Mouse (Mus musculus) c-Kit-positive CD71-negative TER-119-negative erythroid progenitor cells, embryonic 14.5 days (primary cell): ENCODE data around the gene Abcc3.

Source experiments
- DNase-seq: peaks from one replicate; pipeline ENCODE4 v3.0.0-alpha.2; 2013; ENCODE audit warnings: low read depth

Abcc3 gene

DNA sequence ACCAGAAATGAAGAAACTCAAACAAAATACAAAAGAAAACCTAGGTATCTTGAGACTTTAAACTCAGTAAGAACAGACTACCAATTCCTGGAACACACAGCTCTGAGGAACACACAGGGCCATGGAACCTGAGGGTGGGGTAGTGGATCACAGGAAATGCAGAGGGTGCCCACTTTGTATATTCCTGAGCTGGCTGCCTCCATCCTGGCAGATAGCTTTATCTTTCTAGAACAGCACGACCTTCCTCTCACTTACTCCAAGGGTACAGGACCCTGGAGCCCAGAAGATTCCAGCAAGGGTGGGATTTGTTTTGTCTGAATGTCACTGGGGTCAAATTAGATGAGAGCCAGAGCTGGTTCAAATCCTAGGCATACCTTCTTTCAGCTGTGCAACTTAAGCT lies 42.5 kb downstream of the Abcc3 start:
- no peak for DNase-seq

DNA sequence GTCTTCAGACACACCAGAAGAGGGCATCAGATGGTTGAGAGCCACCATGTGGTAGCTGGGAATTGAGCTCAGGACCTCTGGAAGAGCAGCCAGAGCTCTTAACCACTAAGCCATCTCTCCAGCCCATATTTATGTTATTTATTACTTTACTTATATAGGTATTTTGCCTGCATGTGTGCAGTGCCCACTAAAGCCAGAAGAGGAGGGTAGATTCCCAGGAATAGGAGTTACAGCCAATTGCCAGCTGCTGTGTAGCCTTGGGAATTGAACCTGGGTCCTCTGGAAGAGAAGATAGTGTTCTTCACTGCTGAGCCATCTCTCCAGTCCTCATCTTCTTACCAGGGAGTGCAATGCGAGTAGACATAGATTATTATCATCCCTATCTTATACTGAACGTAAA lies 43.0 kb downstream of the Abcc3 start:
- no peak for DNase-seq

DNA sequence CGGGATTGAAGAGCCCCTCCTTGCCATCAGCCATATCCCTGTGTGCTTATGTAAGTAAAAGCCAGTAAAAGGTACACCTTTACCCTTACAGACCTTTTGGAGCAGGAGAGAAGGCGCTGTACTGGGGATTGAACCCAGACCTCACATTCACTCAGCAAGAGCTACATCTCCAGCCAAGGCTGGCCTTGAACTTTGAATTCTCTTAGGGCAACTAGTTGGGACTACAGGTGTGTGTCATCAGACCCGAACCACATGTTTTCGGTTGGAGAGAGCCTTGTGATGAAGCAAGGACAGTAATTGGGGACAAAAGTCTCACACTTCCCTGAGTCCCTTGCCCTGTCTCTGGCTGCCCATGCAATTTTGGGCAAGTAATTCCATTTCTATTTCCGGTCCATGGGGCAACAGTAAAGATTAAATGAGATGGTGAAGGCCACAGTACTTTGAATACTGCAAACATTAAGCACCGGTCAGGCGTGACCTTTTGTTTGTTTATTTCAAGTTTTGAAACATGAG lies 45.7 kb downstream of the Abcc3 start:
- DNase-seq = no peak

DNA sequence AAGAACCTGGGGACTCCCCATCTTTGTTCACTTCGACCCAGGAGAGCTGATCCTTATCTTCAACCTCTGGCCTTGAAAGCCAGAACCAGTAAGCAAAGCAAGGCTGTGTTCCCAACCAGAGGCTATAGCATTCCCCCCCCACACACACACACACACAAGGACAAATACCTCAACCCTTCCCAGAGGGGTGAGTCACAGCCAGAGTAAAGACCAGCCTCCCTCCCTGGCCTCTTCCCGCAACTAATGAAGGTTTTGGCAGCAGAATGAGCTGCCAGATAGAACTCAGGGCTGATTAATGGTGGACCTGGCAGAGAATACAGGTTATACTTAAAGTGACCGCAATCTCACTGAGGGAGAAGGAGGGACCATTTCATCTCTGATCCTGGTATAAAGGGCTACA lies 46.2 kb downstream of the Abcc3 start:
- no peak for DNase-seq

DNA sequence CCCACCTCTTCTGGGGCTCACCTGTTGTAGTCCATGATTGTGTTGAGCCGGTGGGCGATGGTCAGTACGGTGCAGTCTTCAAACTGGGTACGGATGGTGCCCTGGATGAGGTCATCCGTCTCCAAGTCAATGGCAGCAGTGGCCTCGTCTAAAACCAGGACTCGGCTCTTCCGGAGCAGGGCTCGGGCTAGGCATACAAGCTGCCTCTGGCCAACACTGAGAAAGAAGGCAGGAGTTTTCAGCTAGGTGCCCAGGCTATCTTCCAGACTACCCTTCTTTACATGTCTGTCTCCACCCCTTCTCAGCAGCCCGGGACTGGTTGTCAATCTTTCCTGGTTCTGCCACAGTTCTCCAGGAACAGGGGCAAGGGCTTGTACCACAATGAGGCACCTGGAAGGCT lies 46.9 kb downstream of the Abcc3 start:
- DNase-seq = no peak

DNA sequence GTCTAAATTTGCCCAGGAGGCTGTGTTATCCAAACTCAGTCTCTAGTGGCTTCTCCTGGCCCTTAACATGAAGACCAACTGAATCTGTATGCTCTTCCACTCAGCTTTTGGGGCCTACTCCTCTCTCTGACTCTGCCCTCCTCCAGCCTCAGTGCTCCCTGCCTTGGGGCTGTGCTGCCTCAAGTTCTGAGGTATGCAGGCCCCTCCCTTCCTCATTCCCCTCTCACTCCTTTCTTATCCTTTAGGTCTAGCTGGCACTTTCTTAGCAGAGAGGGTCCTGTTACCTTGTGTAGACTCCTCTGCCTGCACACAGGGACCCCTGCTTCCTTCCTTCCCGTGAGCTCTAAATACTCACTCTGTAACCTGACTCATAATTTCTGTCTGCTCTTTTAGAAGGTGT lies 48.3 kb downstream of the Abcc3 start:
- no peak for DNase-seq

DNA sequence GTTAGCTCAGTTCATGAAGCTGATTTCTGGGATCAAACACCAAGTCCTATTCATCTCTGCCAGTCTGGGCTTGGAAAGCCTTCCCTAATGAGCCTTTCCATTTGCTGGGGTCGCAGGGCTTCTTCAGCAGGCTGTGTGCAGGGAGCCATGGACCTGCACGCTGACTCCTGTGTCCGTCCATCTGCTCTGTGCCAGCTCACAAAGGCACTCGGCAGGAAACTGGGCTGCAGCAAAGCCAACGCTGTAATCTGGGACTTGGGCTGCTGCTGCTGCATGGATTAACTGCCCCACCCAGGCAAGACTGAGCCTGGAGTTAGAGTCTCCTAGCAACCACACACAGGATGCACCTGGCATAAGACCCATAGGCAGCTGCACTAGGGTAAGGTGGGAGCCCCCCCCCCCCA lies 48.8 kb downstream of the Abcc3 start:
- DNase-seq = no peak

DNA sequence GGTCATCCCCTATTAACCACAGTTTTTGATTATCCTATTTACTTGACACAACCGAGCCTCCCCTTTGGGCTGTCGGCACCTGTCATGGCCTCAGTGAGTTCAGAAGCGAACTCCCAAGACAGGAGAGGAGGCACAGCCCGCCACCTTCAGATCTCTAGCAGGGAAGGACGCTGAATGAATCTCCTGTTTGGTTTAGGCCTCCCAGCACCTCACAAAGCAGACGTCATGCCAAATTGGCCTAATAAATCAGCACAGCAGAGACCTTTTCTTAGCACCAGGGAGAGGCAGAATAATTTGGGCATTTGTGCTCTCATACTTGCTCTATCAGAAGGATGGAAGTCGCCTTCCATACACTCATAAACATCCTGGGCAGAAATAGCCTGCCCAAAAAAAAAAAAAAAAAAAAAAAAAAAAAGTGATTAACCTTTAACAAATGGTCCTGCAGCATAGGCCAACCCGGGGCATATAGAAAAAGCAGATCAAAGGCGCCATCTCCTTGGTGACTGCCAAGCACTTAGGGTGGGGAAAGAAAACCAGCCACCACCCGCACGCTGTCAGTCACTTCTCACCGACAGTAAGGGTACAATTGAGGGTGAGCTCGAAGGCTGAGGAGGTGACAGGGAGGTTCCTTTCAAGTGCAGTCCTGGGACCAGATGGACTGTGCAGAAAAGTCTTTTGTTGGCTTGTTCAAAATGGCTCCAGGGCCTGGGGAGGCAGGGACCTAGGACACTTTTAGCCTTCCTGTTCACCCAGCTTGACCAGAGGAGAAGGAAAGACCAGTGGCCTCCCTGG lies 50.5 kb downstream of the Abcc3 start:
- no peak for DNase-seq

DNA sequence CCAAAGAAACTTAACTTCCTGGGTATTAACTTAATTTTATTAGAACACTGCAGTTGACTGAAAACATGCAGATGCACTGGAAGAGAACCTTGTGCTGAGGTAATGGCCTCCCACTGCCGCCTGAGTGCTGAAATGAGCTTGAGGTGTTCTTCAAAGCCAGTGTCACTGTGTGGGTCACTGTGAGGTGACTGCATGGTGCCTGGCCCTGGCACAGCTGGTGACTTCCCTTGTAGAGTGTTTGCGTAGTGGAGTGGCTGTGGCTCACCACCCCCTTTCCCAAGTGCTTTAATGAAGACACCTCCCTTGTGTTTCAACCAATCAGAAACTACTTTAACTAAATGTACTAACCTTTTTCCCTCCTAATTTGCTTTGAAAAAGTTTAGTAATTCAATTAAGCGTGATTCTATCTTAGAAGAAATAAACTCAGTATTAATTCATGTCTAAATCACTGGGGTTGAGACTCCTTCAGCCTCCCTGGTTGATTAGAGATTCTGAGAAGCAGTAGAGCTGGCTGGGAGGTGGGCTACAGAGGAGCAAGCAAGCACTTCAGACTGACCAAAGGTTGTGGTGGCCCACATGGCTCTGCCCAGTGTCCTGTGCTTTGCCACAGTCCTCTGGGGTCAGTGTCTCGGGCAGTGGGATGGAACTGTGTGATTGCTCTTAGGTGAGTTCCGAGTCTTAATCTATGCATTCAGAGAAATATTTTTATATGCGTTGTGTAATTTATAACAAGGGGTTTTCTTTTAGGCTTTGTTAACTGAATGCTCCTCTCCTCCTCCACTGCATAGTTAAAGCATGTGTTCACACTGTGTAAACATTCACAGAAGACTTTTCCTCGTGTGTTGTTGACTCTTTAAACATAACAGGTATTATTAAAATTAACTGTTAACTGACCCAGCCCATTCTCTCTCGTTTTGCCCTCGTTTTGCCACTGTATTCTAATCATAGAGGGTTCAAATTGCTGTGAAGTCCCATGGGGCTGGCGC lies 51.6 kb downstream of the Abcc3 start:
- DNase-seq = no peak

DNA sequence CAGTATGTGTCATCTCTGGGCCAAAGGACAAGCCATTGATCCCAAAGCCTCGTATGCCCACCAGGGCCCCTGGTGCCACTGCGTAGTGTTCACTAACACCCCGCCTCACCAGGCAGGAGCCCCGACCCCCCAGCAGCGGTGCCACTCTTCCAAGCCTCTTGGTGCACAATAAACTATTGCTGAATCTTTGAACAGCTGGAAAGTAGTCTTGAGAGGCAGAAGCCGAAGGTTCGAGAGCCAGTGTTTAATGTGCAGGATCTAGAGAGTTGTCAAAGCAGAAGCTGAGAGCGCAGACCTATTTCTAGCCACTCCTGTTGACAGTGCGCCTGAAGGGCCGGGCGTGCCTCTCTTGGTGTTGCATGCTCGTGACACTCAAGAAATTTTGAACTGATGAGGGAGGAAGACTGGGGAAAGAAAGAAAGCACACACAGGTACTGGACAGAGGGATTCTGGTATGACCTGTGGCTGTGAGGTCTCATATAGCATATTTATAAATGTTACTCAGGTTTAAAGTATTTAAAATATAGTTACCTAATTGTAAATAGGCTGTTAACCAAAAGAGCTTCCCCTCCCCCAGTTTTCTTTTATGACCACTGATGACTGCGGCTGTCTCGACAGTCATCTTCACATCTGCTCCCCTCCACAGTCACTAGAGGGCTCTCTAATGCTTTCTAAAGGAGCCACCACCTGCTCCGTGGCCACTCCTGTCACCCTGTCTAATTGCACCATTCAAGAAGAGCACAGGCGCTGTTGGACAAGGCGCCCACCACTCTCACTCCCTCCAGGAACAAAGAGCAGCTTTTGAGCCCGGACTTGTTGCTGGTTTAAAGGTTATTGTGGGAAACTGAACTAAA lies 52.8 kb downstream of the Abcc3 start:
- no peak for DNase-seq

DNA sequence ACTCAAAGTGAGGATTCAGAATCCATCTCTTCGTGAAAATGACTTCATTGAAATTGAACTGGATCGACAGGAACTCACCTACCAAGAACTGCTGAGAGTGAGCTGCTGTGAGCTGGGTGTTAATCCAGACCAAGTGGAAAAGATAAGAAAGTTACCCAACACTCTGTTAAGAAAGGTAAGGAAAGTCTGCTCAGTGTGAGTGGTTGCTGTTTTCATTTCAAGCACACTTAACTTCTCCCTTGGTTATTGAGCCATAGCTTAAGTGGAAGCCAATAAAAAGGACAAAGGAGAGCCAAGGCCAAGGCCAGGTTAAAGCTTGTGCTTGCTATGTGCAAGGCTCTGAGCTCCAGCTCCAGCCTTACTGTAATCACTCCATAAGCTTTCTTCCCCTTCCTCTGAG lies 54.5 kb downstream of the Abcc3 start:
- DNase-seq = no peak

DNA sequence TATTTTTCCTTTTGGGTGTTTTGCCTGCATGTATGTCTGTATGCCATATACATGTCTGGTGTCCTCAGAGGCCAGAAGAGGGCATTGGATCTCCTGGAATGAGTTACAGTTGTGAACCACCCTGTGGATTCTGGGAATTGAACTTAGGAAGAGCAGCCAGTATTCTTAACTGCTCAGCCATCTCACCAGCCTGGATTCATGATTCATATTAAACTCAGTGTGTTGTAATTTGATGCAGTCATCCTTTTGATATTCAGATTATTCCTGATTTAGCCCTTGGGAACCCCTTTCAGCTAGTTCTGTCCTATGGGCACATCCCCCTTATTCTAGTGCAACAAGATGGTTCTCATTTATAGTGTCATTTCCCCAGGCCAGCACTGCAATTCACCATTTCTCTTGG lies 56.2 kb downstream of the Abcc3 start:
- DNase-seq = no peak

DNA sequence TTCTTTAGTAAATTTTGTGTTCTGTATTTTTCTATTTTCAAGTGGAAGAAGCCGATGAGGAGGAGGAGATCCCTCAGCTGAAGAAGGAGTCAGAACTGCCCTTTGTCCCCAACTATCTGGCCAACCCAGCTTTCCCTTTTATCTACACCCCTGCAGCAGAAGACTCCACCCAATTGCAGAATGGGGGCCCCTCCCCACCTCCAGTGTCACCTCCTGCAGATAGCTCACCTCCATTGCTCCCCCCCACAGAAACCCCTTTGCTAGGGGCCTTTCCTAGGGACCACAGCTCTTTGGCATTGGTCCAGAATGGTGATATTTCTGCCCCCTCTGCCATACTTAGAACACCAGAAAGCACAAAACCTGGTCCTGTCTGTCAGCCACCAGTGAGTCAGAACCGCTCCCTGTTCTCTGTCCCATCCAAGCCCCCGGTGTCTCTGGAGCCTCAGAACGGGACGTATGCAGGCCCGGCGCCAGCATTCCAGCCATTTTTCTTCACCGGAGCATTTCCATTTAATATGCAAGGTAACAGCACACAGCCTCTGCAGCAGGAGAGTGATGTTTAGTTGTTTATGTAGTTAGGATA lies 58.3 kb downstream of the Abcc3 start:
- no peak for DNase-seq

DNA sequence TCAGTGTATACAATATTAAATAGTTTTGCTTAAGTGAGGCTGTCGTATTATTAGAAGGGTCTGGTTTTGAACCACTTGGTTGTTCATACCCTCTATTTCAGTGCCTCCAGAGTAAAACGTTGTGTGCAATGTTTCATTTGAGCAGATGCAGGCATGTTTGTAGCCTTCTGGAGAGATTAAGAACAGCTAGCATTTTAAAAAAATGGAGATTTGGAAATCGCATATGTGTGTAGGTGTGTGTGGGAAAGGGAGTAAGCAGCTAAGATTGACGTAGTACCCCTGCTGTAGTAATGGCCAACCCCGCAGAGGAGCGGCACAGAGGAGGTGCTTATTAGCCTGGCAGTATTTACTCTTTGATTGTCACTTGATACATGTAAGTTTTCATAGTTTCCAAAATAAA lies 60.1 kb downstream of the Abcc3 start:
- no peak for DNase-seq

DNA sequence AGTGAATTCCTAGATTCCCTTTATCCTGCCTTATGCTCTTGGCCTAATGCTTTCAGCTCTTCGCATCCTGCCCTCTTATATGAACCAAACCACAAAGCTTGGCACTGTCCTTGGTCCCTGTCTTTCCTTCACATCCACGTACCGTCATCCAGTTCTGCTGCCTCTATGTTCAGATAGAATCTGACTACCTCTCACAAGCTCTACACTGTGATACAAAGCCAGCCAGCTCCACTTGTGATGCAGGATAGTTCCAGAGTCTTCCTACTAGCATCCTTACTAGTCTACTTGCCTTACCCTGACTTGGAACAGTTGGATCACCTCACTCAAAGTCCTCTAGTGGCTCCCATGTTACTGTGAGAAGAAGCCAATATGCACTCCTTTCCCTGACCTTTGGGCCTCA lies 62.6 kb downstream of the Abcc3 start:
- no peak for DNase-seq

DNA sequence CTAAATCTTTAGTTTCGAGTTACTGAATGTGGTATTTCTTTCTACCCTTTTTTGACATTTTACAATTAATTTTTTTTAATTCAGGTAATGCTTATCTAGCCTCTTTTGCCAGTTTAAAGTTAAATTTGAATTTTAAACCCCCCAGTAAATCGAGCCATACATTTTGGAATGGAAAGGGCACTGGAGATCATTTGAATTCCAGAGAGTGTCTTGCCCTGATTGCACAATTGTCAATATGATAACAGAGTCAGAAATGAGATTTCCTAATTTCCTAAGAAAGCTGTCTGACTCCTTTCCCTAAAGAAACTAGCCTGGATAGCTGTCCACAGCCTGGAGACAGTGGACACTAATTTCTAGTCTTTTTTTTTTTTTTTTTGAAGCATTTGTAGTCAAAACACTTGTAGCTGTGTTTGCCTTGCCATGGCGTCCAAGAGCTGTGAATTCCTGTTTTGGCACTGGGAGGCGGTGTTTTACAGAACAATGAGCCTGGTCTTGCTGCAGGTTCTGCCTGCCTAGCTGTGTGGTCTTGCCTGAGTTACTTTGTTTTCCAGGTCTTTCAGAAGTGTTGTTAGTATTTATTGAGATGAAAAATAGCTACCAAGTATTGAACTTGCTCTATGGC lies 63.4 kb downstream of the Abcc3 start:
- no peak for DNase-seq

DNA sequence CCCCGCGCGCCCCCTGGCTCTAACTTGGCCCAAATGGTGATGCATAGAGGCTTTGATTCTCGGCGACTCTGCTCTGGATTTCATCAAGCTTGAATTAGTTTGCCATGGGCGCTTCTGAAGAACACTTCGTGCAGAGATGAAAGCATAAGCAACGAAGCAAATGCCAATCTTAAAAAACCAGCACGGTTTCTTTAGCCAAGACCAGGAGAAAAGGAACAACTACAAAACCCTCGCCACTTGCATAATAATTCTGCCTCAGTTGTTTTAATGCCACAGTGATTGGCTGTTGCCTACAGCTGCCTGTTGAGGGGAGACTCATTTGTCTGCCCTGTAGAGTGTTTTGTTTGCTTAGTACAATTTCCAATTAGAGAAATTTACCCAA lies 64.2 kb downstream of the Abcc3 start:
- DNase-seq = no peak

DNA sequence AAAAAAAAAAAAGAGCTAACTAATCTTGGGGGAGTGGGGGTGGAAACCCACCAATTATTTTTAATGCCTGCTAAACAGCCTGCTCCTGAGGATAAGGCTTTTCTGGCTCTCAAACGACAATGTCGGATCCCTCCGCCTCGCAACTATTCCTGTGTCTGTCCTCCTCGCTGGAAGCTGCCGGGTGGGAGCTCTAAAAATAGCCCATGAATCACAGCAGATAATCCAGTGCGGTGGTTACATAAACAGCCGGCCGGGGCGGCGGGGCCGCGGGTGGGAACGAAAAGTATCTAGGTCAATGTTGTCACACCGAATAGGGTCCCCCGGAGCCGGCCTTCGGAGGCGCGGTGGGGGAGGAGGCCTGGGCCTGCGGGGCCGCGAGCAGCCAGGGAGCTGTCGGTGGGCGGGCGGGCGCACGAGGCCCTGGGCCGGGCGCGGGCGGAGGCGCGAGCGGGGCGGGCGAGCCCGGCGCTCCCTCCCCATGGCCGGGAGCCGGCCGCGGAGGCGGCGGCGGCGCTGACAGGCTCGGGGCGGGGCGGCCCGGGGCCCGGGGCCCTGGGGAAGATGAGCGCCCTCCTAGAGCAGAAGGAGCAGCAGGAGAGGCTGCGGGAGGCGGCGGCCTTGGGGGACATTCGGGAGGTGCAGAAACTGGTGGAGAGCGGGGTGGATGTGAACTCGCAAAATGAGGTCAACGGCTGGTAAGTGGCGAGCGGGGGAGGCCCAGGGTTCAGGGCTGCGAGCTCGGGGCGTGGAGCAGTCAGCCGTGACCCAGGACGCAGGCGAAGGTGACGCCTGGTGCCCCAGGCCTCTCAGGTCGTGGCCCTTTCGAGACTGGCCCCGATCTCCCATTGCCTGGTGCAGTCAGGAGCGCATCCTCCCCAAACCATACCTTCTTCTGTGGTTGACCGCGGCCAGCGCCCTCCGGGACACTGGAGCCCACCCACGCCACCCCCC lies 64.8 kb downstream of the Abcc3 start, which contains the start of gene Ankrd40:
TSS of gene Ankrd40 (plus strand) at position 309 of the 951 bp plus-strand sequence.
- peak; percentile 77 for DNase-seq

DNA sequence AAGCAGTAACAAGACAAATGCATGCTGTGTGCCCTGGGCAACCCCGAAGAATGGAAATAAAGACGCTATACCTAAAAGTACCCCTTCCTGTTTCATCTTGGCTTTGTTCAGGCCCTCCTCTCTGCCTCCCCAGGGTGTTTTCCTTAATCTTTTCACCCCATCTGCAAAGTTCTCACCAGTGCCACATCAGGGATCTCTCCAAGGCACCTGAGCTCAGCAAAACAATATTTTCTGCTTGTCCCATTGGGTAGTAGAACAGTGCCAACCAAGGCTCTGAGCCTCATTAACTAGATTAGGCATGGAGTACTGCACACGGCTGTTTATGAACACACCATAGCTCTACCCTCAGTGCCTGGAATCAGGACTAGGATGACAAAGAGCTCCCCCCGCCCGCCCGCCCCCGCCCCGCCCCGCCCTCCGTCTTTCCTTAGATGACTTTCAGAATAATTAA lies 65.8 kb downstream of the Abcc3 start:
- DNase-seq = no peak

DNA sequence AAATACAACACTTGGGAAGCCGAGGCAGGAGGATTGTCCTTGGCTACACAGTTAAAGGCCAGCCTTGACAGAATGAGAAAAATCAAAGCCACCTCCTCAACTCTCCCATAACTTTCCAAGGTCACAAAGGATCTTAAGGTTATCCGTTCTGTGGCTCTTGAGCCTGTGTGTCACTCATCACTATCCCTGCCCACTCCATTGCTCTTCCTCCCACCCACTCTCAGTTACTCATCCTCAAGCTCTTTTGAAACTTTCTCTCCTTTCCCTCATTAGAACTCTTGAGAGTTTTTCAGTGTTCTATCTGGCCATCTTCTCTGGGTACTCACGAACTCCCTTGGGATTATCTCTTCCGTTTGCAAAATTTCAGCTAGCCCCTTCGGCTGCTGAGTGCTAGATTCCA lies 68.2 kb downstream of the Abcc3 start:
- DNase-seq = no peak
